Mouse (Mus musculus): ENCODE results near the gene Dusp1. TPM values are rescaled to one million over a fixed set of nuclear protein-coding genes. Genes with fewer than 3 reads are reported as not detected.

Dusp1 gene
- polyA plus RNA-seq, 1 experiment from 2014 or later, result 34.6 TPM

DNA sequence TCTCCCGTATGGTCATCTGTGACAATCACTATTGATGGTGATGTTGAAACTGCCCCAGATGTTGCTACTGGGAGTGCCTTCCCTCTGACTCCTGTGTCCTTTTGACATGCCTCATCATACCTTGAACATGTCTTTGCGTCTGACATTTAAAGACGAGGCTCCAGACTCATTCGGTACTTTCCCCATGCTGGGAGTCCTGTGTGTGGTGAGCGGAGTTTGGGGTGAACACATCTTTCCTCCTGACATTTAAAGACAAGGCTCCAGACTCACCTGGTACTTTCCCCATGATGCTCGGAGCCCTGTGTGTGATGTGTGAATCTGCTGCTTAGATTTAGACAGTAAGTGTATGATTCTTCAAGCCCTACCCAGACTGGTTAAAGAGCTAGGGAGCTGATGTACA, 10.8 kb downstream of the Dusp1 start:
- H3K27me3 ChIP-seq, result no peaks in the 10 kb centered on the region
- WGBS, result 86% methylated on average over 6 of the region's 6 CpGs
- H3K36me3 ChIP-seq, result no peaks in the 10 kb centered on the region
- no peak overlapping the region for H3K9ac ChIP-seq
- H3K9me3 ChIP-seq, result no peaks in the 10 kb centered on the region
- no peak overlapping the region for H3K4me2 ChIP-seq
- H3K4me1 ChIP-seq (replicated peaks), result no peaks in the 10 kb centered on the region; the same call in 1 of the 2 replicates
- H3K27ac ChIP-seq (replicated peaks), result no peak overlapping the region
- H3K4me3 ChIP-seq, result no peak overlapping the region
- ATAC-seq (ENCODE audit: low FRiP score, low read depth), result no peak

DNA sequence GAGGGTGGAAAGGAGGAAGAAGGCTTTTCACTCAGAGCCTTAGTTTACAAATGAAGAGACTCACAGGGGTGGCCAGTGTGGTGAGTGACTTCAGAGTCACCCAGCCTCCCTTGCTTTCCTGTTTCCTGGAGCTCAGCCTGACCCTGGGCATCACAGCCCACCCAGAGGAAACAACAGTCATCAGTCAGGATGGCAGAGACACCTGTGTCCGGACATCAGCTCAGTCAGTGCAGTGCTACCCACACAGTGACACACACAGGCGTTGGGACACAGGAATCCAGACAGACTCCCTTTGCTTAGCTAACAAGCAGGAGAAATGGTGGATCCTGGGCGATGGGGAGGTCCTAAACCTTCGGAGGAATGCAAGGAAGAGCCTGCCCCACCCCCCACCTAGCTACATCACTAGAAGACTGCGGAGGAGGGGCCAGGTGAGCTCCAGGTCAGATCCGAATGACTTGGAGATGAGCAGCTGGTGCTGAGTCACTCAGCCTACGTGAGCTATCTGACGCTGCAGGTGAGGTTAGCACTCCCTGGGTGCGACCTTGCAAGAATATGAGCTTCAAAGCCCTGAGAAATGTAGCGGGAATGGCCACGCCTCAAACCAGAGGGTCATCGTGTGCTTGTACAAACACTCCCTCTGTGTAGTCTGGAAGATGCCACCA, 12.6 kb downstream of the Dusp1 start:
- ATAC-seq (ENCODE audit: low FRiP score, low read depth), result no peak
- Histone ChIP-seq H3K9me3 (no peaks in the 10 kb centered on the region), H3K4me1 (replicated peaks) (no peaks in the 10 kb centered on the region; the same call in 1 of the 2 replicates), H3K4me3 (no peak overlapping the region), H3K4me2 (no peak overlapping the region), H3K27me3 (no peaks in the 10 kb centered on the region), H3K27ac (replicated peaks) (no peak overlapping the region), H3K36me3 (no peaks in the 10 kb centered on the region), H3K9ac (no peak overlapping the region)
- WGBS, result 15% methylated on average over 12 of the region's 12 CpGs

DNA sequence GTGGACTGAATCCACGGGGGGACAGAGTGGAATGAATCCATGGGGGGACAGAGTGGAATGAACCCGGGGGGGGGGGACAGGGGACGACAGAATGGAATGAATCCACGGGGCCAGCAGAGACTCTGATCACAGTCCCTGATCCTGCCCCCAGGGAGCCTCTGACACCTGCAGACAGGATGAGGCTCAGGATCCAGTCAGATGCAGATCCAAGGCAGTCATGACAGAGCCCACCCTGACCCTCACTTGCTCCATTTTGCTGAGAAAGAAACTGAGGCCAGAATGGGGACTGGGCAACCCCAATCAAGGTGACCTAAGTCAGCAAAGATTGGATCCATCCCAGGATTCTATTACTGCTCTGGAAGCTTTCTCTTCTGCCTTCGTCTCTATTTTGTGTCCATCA, 13.4 kb downstream of the Dusp1 start:
- WGBS, result 7% methylated on average over 4 of the region's 5 CpGs
- H3K27ac ChIP-seq (replicated peaks), result no peak overlapping the region
- H3K9ac ChIP-seq, result no peak overlapping the region
- H3K4me1 ChIP-seq (replicated peaks), result no peaks in the 10 kb centered on the region; the same call in 1 of the 2 replicates
- ATAC-seq (ENCODE audit: low FRiP score, low read depth), result no peak
- no peaks in the 10 kb centered on the region for H3K9me3 ChIP-seq
- no peak overlapping the region for H3K4me2 ChIP-seq
- no peaks in the 10 kb centered on the region for H3K27me3 ChIP-seq
- H3K36me3 ChIP-seq, result no peaks in the 10 kb centered on the region
- H3K4me3 ChIP-seq, result no peak overlapping the region

DNA sequence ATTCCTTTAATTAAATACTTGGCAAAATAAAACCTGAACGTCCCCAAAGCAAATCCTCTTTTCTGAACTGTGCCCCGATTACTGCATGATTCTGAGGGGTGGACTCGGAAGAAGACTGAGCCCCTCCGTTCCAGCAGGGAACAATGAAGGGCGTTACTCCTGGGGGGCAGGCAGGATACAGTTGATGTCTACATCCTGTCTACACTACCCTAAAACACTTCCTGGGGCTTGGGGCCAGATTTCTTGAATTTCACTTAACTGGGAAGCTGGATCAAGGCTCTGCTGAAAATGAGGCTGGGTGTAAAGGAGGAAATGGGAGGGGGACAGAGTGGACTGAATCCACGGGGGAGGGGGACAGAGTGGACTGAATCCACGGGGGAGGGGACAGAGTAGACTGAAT, 14.2 kb downstream of the Dusp1 start:
- Histone ChIP-seq H3K36me3 (no peaks in the 10 kb centered on the region), H3K9ac (no peak overlapping the region), H3K9me3 (no peaks in the 10 kb centered on the region), H3K4me1 (replicated peaks) (no peaks in the 10 kb centered on the region; the same call in 1 of the 2 replicates), H3K27me3 (no peaks in the 10 kb centered on the region), H3K4me3 (no peak overlapping the region), H3K27ac (replicated peaks) (no peak overlapping the region), H3K4me2 (no peak overlapping the region)
- WGBS, result 40% methylated on average over 6 of the region's 7 CpGs
- ATAC-seq (ENCODE audit: low FRiP score, low read depth), result no peak

DNA sequence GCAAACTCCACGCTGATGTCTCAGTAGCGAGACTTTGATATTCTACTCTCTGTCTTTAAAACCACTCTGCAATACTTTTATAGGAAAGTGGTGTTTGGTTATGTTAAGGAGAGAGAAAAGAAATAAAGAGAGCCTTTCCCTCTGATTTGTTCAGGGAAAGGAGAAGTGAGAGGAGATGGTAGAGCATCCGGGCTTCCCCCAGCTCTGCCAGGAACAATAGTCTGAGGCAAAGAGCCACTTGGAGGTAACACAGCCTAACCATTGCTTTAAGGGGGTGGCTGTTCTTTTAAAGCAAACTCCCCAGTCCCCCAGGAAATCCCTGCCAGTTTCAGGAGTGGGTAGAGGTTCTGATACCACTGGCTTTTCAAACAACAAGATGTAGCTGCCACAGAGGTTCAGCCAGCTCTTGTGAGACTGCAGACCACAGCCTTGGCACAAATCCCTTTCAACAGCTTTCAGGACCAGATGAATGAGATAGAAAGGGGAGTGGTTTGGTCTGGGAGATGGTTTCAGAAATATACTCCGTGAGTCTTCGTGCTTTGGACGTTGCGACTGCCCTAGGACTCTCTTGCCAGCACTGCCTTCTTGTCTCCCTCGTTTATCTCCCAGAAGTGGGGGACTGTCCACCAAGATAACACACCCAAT, 17.5 kb downstream of the Dusp1 start:
- no peak overlapping the region for H3K27ac ChIP-seq (replicated peaks)
- no peaks in the 10 kb centered on the region for H3K36me3 ChIP-seq
- H3K4me3 ChIP-seq, result no peak overlapping the region
- no peaks in the 10 kb centered on the region; the same call in 1 of the 2 replicates for H3K4me1 ChIP-seq (replicated peaks)
- ATAC-seq (ENCODE audit: low FRiP score, low read depth), result no peak
- H3K9me3 ChIP-seq, result no peaks in the 10 kb centered on the region
- no peak overlapping the region for H3K4me2 ChIP-seq
- H3K27me3 ChIP-seq, result no peaks in the 10 kb centered on the region
- no peak overlapping the region for H3K9ac ChIP-seq
- 92% methylated on average over 8 of the region's 8 CpGs for WGBS

DNA sequence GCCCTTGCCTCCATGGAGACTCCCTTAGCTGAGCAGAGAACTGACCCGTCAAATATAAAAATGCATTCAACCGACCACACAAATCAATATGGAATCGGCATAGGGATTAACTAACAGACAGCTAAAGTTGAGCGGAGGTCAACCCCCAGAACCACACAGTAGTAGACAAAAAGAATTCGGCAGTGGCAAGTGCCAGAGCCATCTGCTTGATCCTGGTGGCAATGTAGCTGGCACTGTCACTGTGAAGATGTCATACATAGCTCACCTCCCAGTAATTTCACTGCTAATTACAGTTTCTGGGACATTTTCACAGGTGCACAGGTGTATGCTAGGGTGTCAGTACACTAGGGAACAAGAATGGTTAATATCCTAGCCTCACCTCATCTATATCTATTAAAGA, 21.8 kb downstream of the Dusp1 start:
- Histone ChIP-seq H3K27me3 (no peaks in the 10 kb centered on the region), H3K9me3 (no peaks in the 10 kb centered on the region), H3K4me2 (no peak overlapping the region), H3K4me3 (no peak overlapping the region), H3K4me1 (replicated peaks) (no peaks in the 10 kb centered on the region), H3K27ac (replicated peaks) (no peak overlapping the region), H3K36me3 (no peaks in the 10 kb centered on the region), H3K9ac (no peak overlapping the region)
- no peak for ATAC-seq (ENCODE audit: low FRiP score, low read depth)
- 88% methylated on average over 5 of the region's 5 CpGs for WGBS

DNA sequence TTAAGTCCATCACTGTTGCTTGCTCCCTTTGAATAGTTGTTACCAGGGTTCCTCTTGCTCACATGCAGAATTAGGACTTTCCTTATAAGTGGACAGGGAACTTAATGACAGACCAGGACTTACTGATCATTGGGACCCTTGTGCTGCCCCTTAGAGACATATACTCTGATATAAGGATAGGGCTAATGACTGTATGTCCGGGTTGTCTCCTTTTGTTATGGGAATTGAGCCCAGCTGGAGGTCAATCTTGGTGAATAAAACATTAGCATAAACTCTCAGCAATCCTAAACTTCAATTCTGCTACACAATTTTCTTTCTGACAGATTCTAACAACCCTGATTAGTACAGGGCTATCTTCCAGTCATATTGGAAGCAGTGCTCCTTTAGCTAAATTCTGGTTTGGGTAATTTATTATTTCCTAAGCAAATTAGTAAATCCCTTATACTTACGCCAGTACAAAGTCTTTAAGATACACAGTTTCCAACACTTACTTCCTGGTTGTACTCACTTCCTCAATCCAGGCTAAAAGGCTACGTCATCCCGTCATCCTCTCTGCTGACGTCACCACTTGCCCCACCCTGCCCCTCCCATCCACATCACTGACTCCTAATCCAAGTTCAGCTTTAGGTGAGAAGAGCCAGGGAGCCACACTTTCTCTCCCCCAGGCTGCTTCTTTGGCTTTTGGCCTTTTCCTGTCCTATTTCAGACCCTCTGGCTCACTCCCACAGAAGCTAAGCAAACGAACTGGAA, 24.0 kb downstream of the Dusp1 start:
- H3K9ac ChIP-seq, result no peak overlapping the region
- no peaks in the 10 kb centered on the region for H3K36me3 ChIP-seq
- H3K27ac ChIP-seq (replicated peaks), result no peak overlapping the region
- no peak overlapping the region for H3K4me3 ChIP-seq
- H3K27me3 ChIP-seq, result no peaks in the 10 kb centered on the region
- no peak for ATAC-seq (ENCODE audit: low FRiP score, low read depth)
- WGBS, result 40% methylated on average over 6 of the region's 6 CpGs
- no peaks in the 10 kb centered on the region for H3K4me1 ChIP-seq (replicated peaks)
- no peaks in the 10 kb centered on the region for H3K9me3 ChIP-seq
- no peak overlapping the region for H3K4me2 ChIP-seq

DNA sequence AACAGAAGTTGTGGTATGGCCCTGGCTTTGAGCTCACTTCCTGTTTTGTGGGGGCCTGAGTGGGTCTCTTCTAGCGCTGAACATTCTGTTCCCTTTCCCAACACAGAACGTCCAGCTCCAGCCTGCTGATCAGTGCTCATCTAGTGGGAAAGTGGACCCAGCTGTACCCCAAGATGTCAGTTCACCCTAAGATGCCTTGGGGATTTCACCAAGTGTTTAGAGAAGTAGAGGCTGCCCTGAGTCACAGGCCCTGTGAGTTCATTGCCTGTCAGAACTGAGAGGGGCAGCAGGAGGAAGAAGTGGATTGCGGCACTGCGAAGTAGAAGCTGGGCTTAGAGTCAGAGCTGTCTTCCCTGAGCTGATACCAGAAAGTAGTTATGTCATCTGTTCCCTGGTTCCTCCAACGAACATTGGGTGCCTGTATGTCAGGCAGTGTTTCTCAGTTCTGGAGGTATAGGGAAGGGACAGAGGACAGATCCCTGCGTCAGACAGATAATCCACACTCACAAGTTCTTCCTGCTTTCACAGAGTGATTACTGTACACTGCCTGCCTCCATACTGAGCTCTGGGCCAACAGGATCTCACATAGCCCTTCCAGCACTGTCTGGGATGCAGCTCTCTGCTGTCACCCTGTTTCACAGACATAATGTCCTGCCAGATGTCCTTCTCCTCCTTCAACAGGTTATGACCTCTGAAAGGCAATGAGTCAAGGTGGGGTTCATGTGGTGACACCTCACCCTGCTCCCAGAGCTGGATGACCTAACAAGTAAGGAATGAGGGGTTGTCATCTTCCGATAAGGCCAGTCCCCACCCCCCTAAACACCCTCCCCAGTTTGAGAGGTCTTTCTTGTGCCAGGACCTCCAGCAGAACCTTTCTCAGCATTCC, 26.4 kb downstream of the Dusp1 start:
- no peak overlapping the region for H3K4me2 ChIP-seq
- no peak for ATAC-seq (ENCODE audit: low FRiP score, low read depth)
- H3K9ac ChIP-seq, result no peak overlapping the region
- no peaks in the 10 kb centered on the region for H3K4me1 ChIP-seq (replicated peaks)
- H3K9me3 ChIP-seq, result no peaks in the 10 kb centered on the region
- no peak overlapping the region for H3K27ac ChIP-seq (replicated peaks)
- 82% methylated on average over 7 of the region's 7 CpGs for WGBS
- H3K4me3 ChIP-seq, result no peak overlapping the region
- H3K27me3 ChIP-seq, result no peaks in the 10 kb centered on the region
- H3K36me3 ChIP-seq, result no peaks in the 10 kb centered on the region

DNA sequence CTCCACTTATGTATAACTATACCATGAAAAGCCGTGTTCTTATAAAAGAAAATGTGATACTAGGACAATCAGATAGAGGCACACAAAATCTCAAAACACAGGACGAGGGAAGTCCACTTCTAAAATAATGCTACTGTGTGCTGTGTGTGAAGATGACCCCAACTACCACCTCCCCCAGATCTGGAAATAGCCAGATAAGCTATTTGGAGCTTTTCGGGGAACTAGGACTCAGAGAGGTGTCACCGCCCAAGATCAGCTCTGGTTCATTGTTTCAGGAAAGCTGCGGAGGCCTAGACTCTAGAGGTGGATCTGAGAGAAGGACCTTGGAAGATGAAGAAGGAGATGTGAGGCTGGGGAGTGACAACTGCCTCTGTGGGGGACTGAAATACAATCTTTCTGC, 27.2 kb downstream of the Dusp1 start:
- ATAC-seq (ENCODE audit: low FRiP score, low read depth), result no peak
- H3K4me3 ChIP-seq, result no peak overlapping the region
- no peaks in the 10 kb centered on the region for H3K27me3 ChIP-seq
- WGBS, result 90% methylated on average over 5 of the region's 5 CpGs
- H3K27ac ChIP-seq (replicated peaks), result no peak overlapping the region
- H3K4me1 ChIP-seq (replicated peaks), result no peaks in the 10 kb centered on the region
- no peaks in the 10 kb centered on the region for H3K9me3 ChIP-seq
- no peaks in the 10 kb centered on the region for H3K36me3 ChIP-seq
- H3K9ac ChIP-seq, result no peak overlapping the region
- no peak overlapping the region for H3K4me2 ChIP-seq

DNA sequence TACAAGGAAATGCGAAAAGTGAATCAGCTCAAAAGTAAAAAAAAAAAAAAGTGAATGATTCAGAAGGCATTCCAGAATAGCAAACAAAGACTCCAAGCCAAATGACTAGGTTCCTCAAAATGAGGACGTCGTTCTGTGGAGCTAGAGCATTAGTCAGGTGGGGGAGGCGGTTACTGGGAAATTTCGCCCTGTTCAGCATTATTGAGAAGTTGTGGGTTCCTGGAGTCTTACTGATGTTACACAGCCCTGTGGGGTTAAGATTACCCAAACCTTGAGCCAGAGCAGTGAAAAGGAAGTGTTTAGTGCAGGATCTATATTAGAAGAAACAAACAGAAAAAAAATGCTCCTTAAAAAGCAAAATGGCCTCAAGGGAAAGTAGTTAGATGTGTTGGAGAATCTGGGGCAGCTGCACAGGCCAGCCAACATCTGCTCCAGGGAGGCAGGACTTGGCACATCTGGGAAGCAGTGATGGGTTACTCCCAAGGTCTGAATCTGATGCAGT, 28.0 kb downstream of the Dusp1 start:
- Histone ChIP-seq H3K27me3 (no peaks in the 10 kb centered on the region), H3K36me3 (no peaks in the 10 kb centered on the region), H3K4me3 (no peak overlapping the region), H3K9me3 (no peaks in the 10 kb centered on the region), H3K27ac (replicated peaks) (no peak overlapping the region), H3K4me2 (no peak overlapping the region), H3K9ac (no peak overlapping the region), H3K4me1 (replicated peaks) (no peaks in the 10 kb centered on the region)
- no peak for ATAC-seq (ENCODE audit: low FRiP score, low read depth)
- 86% methylated on average over 5 of the region's 5 CpGs for WGBS

DNA sequence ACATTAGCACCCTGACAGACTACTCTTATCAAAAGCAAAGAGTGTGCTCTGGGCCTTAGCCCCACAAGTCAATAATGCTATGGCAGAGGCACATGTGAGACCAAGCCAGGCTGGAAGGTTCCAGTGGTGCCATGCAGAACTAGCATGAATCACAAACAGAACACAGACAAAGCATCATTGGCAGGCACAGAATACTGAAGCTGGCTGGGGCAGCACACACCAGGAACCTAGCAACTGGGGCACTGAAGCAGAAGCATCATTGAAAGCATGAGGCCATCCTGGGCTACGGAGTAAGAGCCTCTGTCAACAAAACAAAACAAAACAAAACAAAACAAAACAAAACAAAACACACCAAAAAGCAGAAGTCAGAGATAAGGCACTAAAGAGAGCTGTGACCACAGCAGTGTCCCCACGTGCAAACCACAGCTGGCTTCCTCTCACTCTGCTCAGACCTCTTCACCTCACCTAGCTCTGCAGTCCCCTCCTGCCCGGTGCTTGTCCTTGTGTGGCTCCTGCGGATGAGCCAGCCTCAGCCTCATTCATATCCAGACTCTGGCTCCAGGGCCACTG, 29.4 kb downstream of the Dusp1 start:
- Histone ChIP-seq H3K36me3 (no peaks in the 10 kb centered on the region), H3K9ac (no peak overlapping the region), H3K4me1 (replicated peaks) (no peaks in the 10 kb centered on the region), H3K27me3 (no peaks in the 10 kb centered on the region), H3K27ac (replicated peaks) (no peak overlapping the region), H3K9me3 (no peaks in the 10 kb centered on the region), H3K4me2 (no peak overlapping the region), H3K4me3 (no peak overlapping the region)
- no peak for ATAC-seq (ENCODE audit: low FRiP score, low read depth)
- WGBS, result 59% methylated on average over 4 of the region's 4 CpGs

Measured in hindbrain, embryonic 15.5 days (tissue).